Mouse (Mus musculus): Measurements from ENCODE around the gene Kif20b. TPM values are rescaled to one million over a fixed set of nuclear protein-coding genes. Genes with fewer than 3 reads are reported as not detected.

Kif20b gene
- polyA plus RNA-seq, 1 experiment from 2014 or later = 12.1 TPM

- 100% methylated on average over 1 of the region's 1 CpGs for WGBS
Measured at GRCm38 (mm10) chr19:34947206-34947605, 25.0 kb downstream of the Kif20b start.

GRCm38 (mm10) chr19:34953842-34954541 lies 31.8 kb downstream of the Kif20b start:
- no peaks in the 10 kb centered on the region for H3K27me3 ChIP-seq
- WGBS = 94% methylated on average over 11 of the region's 11 CpGs
- H3K9me3 ChIP-seq = no peaks in the 10 kb centered on the region
- no peak overlapping the region for H3K4me3 ChIP-seq
- ATAC-seq (ENCODE audit: low FRiP score, low read depth) = no peak
- no peak overlapping the region for H3K4me2 ChIP-seq
- no peak overlapping the region for H3K9ac ChIP-seq
- H3K27ac ChIP-seq (replicated peaks) = no peak overlapping the region
- no peaks in the 10 kb centered on the region for H3K4me1 ChIP-seq (replicated peaks)
- H3K36me3 ChIP-seq = peaks cover 8% of the 10 kb centered on the region; the same call in 1 of the 2 replicates

More at GRCm38 (mm10) chr19:34947206-34947605, 25.0 kb downstream of the Kif20b start:
- Histone ChIP-seq H3K36me3 (peaks cover 8% of the 10 kb centered on the region; the same call in 1 of the 2 replicates), H3K27ac (replicated peaks) (no peak overlapping the region), H3K9ac (no peak overlapping the region), H3K27me3 (no peaks in the 10 kb centered on the region), H3K4me3 (no peak overlapping the region), H3K4me2 (no peak overlapping the region), H3K4me1 (replicated peaks) (no peaks in the 10 kb centered on the region), H3K9me3 (no peaks in the 10 kb centered on the region)
- no peak for ATAC-seq (ENCODE audit: low FRiP score, low read depth)

GRCm38 (mm10) chr19:34959369-34959768 lies 37.2 kb downstream of the Kif20b start:
- H3K4me2 ChIP-seq = no peak overlapping the region
- H3K9ac ChIP-seq = no peak overlapping the region
- WGBS = 87% methylated on average over 11 of the region's 11 CpGs
- no peaks in the 10 kb centered on the region for H3K9me3 ChIP-seq
- no peaks in the 10 kb centered on the region for H3K27me3 ChIP-seq
- H3K4me3 ChIP-seq = no peak overlapping the region
- ATAC-seq (ENCODE audit: low FRiP score, low read depth) = no peak
- no peaks in the 10 kb centered on the region for H3K36me3 ChIP-seq
- H3K4me1 ChIP-seq (replicated peaks) = no peaks in the 10 kb centered on the region
- H3K27ac ChIP-seq (replicated peaks) = no peak overlapping the region

- H3K27ac ChIP-seq (replicated peaks) = no peak overlapping the region
- WGBS = 68% methylated on average over 2 of the region's 2 CpGs
- H3K36me3 ChIP-seq = no peaks in the 10 kb centered on the region
- ATAC-seq (ENCODE audit: low FRiP score, low read depth) = peak; percentile 27; the same call in 1 of the 2 replicates
- no peak overlapping the region for H3K4me3 ChIP-seq
- no peak overlapping the region for H3K9ac ChIP-seq
- no peaks in the 10 kb centered on the region for H3K9me3 ChIP-seq
- no peak overlapping the region for H3K4me2 ChIP-seq
- H3K27me3 ChIP-seq = no peaks in the 10 kb centered on the region
- no peaks in the 10 kb centered on the region for H3K4me1 ChIP-seq (replicated peaks)
Measured at GRCm38 (mm10) chr19:34984742-34985141, 62.6 kb downstream of the Kif20b start.

GRCm38 (mm10) chr19:34990443-34990842 lies 68.3 kb downstream of the Kif20b start:
- no peak overlapping the region for H3K4me2 ChIP-seq
- ATAC-seq (ENCODE audit: low FRiP score, low read depth) = 0 out of 2 replicates have a peak, but pooled peaks have one; percentile 21
- H3K9me3 ChIP-seq = no peaks in the 10 kb centered on the region
- no peak overlapping the region for H3K4me3 ChIP-seq
- H3K27me3 ChIP-seq = no peaks in the 10 kb centered on the region
- H3K9ac ChIP-seq = no peak overlapping the region
- H3K36me3 ChIP-seq = no peaks in the 10 kb centered on the region
- 79% methylated on average over 4 of the region's 4 CpGs for whole genome bisulfite sequencing
- H3K27ac ChIP-seq (replicated peaks) = no peak overlapping the region
- H3K4me1 ChIP-seq (replicated peaks) = no peaks in the 10 kb centered on the region

GRCm38 (mm10) chr19:34992969-34993527 lies 70.9 kb downstream of the Kif20b start:
- Histone ChIP-seq H3K4me1 (replicated peaks) (no peaks in the 10 kb centered on the region), H3K4me2 (no peak overlapping the region), H3K27ac (replicated peaks) (no peak overlapping the region), H3K9ac (no peak overlapping the region), H3K27me3 (no peaks in the 10 kb centered on the region), H3K4me3 (no peak overlapping the region), H3K9me3 (no peaks in the 10 kb centered on the region), H3K36me3 (no peaks in the 10 kb centered on the region)
- 9% methylated on average over 1 of the region's 1 CpGs for WGBS
- ATAC-seq (ENCODE audit: low FRiP score, low read depth) = peak; percentile 87

- no peaks in the 10 kb centered on the region for H3K27me3 ChIP-seq
- H3K9ac ChIP-seq = no peak overlapping the region
- no peaks in the 10 kb centered on the region for H3K36me3 ChIP-seq
- WGBS = 48% methylated on average over 3 of the region's 3 CpGs
- no peak overlapping the region for H3K4me2 ChIP-seq
- no peaks in the 10 kb centered on the region for H3K9me3 ChIP-seq
- no peak overlapping the region for H3K4me3 ChIP-seq
- H3K4me1 ChIP-seq (replicated peaks) = no peaks in the 10 kb centered on the region
- ATAC-seq (ENCODE audit: low FRiP score, low read depth) = no peak
- H3K27ac ChIP-seq (replicated peaks) = no peak overlapping the region
Measured at GRCm38 (mm10) chr19:35015058-35015457, 92.9 kb downstream of the Kif20b start.

GRCm38 (mm10) chr19:35017474-35018208 lies 95.5 kb downstream of the Kif20b start:
- 65% methylated on average over 4 of the region's 4 CpGs for WGBS

GRCm38 (mm10) chr19:35018209-35018581 lies 96.0 kb downstream of the Kif20b start:
- Histone ChIP-seq H3K27me3 (no peaks in the 10 kb centered on the region), H3K36me3 (no peaks in the 10 kb centered on the region), H3K9ac (no peak overlapping the region), H3K4me2 (no peak overlapping the region), H3K27ac (replicated peaks) (no peak overlapping the region), H3K4me3 (no peak overlapping the region), H3K9me3 (no peaks in the 10 kb centered on the region), H3K4me1 (replicated peaks) (no peaks in the 10 kb centered on the region)
- 85% methylated on average over 4 of the region's 4 CpGs for WGBS
- no peak for ATAC-seq (ENCODE audit: low FRiP score, low read depth)

More at GRCm38 (mm10) chr19:35017474-35018208, 95.5 kb downstream of the Kif20b start:
- H3K27me3 ChIP-seq = no peaks in the 10 kb centered on the region
- H3K4me1 ChIP-seq (replicated peaks) = no peaks in the 10 kb centered on the region
- H3K4me2 ChIP-seq = no peak overlapping the region
- no peak overlapping the region for H3K27ac ChIP-seq (replicated peaks)
- no peak for ATAC-seq (ENCODE audit: low FRiP score, low read depth)
- H3K9me3 ChIP-seq = no peaks in the 10 kb centered on the region
- no peak overlapping the region for H3K9ac ChIP-seq
- no peak overlapping the region for H3K4me3 ChIP-seq
- no peaks in the 10 kb centered on the region for H3K36me3 ChIP-seq

MicroRNAs encoded within 50 kb of the gene (microRNA counts, 519-probe panel; counts per million panel counts)
- microRNA mmu-miR-1950 = not detected

Small RNA genes within 50 kb of the gene (microRNA-seq; reads per million reads assigned to microRNA genes)
- gene Mir1950 = not detected

Other genes with a start within 250 kb of the Kif20b start
- 2.7 and 2.8 TPM in 2 replicates for gene Slc16a12, start 175.1 kb upstream of the Kif20b start, polyA plus RNA-seq (2015; fragmentation: Nextera tagmentation; extraction: Ambion mirVana)
- 10.3 and 10.4 TPM in 2 replicates for gene Pank1, start 42.9 kb upstream of the Kif20b start, polyA plus RNA-seq (2015; fragmentation: Nextera tagmentation; extraction: Ambion mirVana)